Mouse (Mus musculus): ENCODE data around the gene Rbfox2.
A peak's percentile ranks its signal among the peaks of the same experiment; 100 is the strongest.
"Not testable (repeated sequence)": the region's sequence is repeated elsewhere in the genome, so short reads cannot be mapped to it uniquely, and the experiment has no call there.

The Rbfox2 gene

GRCm38 (mm10) chr15:77306547-77307261 lies at the start of gene Rbfox2:
Gene Rbfox2 (minus strand): TSS chr15:77307004.
- DNase-seq: peak; percentile 98

- no peak for DNase-seq
These were observed 49.5 kb upstream of the Rbfox2 start for GRCm38 (mm10) chr15:77356248-77356810.

- DNase-seq: no peak
These were observed 48.2 kb upstream of the Rbfox2 start for GRCm38 (mm10) chr15:77354848-77355551.

- no peak for DNase-seq
These were observed 47.7 kb upstream of the Rbfox2 start for GRCm38 (mm10) chr15:77354496-77354847.

GRCm38 (mm10) chr15:77353764-77354163 lies 47.0 kb upstream of the Rbfox2 start:
- DNase-seq: no peak

- DNase-seq: no peak
These were observed 46.1 kb upstream of the Rbfox2 start for GRCm38 (mm10) chr15:77352863-77353262.

- no peak for DNase-seq
These were observed 43.3 kb upstream of the Rbfox2 start for GRCm38 (mm10) chr15:77350117-77350516.

- DNase-seq: no peak
These were observed 41.3 kb upstream of the Rbfox2 start for GRCm38 (mm10) chr15:77348146-77348545.

- peak; percentile 54 for DNase-seq
These were observed 37.6 kb upstream of the Rbfox2 start for GRCm38 (mm10) chr15:77344127-77345125.

- peak; percentile 89 for DNase-seq
These were observed 36.8 kb upstream of the Rbfox2 start for GRCm38 (mm10) chr15:77343527-77344091.

GRCm38 (mm10) chr15:77342962-77343526 lies 36.2 kb upstream of the Rbfox2 start:
- peak; percentile 44 for DNase-seq

GRCm38 (mm10) chr15:77342005-77342404 lies 35.2 kb upstream of the Rbfox2 start:
- DNase-seq: no peak

- DNase-seq: no peak
These were observed 33.8 kb upstream of the Rbfox2 start for GRCm38 (mm10) chr15:77340581-77340980.

- no peak for DNase-seq
These were observed 32.2 kb upstream of the Rbfox2 start for GRCm38 (mm10) chr15:77338924-77339429.

GRCm38 (mm10) chr15:77338451-77338850 lies 31.6 kb upstream of the Rbfox2 start:
- DNase-seq: no peak

GRCm38 (mm10) chr15:77337926-77338325 lies 31.1 kb upstream of the Rbfox2 start:
- no peak for DNase-seq

GRCm38 (mm10) chr15:77336968-77337341 lies 30.2 kb upstream of the Rbfox2 start:
- no peak for DNase-seq

- DNase-seq: peak; percentile 96
These were observed 29.6 kb upstream of the Rbfox2 start for GRCm38 (mm10) chr15:77336287-77336967.

GRCm38 (mm10) chr15:77335185-77335584 lies 28.4 kb upstream of the Rbfox2 start:
- not testable (repeated sequence) for DNase-seq

GRCm38 (mm10) chr15:77332272-77332991 lies 25.6 kb upstream of the Rbfox2 start:
- peak; percentile 68 for DNase-seq

GRCm38 (mm10) chr15:77331444-77331843 lies 24.6 kb upstream of the Rbfox2 start:
- DNase-seq: no peak

Data from lung, postnatal 10 days (tissue).